Mouse (Mus musculus) adrenal gland, adult 8-10 months (tissue): Measurements from ENCODE around the gene Cspg4. TPM values are rescaled to one million over a fixed set of nuclear protein-coding genes. Genes with fewer than 3 reads are reported as not detected.
"Not testable (repeated sequence)": the region's sequence is repeated elsewhere in the genome, so short reads cannot be mapped to it uniquely, and the experiment has no call there.

ENCODE experiments used
- DNase-seq: peaks from one replicate; pipeline ENCODE4 v3.0.0; 2022
- total RNA-seq, 4 experiments: library from RNA; stranded (reverse); gene quantifications; 2 replicates each; pipeline ENCODE4 v1.2.4; 2022

Cspg4 gene
- total RNA-seq, 4 experiments from 2014 or later: 6.4 to 15.0 (median 8.1) TPM

DNA sequence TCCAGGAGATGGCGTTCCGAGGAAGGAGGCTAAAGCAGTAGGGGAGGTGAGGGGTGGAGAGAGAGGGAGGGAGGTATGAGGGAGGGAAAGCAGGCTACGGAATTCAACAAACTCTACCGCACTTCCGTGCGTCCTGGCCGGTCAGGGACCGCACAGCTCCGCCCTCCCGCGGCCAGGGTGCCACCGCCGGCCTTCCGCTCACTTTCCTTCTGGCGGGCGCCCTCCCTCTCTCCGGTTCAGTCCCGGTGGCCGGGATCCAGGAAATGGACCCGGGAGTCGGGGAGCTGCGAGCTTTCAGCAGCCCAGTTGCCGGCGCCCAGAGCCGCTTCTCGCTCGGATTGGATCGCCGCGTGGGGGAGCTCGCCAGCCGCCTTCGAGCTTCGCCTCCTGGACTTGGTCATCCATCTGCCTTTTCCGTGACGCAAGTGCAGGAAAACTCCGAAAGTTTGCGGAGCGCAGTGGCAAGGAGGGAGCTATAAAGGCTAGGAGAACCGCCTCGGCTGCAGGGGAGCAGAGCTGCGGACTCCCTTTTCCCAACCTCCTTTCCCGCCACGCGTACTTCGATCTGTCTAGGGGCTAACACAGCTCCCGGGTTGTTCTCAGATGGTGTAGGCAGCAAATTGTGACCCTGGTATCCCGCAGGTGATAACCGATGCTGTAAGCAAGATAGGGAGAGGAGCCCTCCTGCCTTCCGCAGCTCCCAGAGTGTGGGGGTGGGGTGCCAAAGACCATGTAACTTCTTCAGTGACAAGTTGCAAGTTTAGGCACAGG is 63.4 kb downstream of the Cspg4 start, which contains the start of gene Snx33:
Gene Snx33 (minus strand): TSS at position 331 of the 771 bp plus-strand sequence.
- DNase-seq: peak; percentile 92

- DNase-seq: no peak
Observed at GRCm38 (mm10) chr9:56929496-56929895, 64.7 kb downstream of the Cspg4 start.

GRCm38 (mm10) chr9:56930556-56930955 is 65.7 kb downstream of the Cspg4 start:
- no peak for DNase-seq

GRCm38 (mm10) chr9:56936861-56937222 is 72.0 kb downstream of the Cspg4 start:
- DNase-seq: no peak

DNA sequence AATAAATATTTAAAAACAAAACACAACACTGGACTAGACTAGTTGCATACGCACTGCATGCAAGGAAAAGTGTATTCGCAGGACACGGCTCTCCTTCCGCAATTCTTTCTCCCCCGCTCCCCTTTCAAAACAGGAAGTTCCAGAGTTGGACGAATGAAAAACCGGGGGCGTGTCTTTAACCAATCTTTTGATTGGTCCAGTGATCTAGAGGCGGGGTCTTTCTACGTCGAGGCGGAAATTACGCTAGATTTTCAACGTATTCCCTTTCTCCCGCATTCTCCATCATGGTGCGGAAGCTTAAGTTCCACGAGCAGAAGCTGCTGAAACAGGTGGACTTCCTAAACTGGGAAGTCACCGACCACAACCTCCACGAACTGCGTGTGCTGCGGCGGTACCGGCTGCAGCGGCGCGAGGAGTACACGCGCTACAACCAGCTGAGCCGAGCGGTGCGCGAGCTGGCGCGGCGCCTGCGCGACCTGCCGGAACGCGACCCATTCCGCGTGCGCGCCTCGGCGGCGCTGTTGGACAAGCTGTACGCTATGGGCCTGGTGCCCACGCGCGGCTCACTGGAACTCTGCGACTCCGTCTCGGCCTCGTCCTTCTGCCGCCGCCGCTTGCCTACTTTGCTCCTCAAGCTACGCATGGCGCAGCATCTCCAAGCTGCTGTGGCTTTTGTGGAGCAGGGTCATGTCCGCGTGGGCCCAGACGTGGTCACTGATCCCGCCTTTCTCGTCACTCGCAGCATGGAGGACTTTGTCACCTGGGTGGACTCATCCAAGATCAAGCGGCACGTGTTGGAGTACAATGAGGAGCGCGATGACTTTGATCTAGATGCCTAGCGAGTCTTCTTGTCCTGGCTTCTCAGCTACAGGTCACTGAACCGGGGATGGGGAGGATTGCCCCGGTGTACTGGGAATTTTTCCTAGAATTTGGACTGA is 72.7 kb downstream of the Cspg4 start, which contains the start of gene Imp3:
Gene Imp3 (plus strand): TSS at position 253 of the 938 bp plus-strand sequence.
- peak; percentile 90 for DNase-seq

DNA sequence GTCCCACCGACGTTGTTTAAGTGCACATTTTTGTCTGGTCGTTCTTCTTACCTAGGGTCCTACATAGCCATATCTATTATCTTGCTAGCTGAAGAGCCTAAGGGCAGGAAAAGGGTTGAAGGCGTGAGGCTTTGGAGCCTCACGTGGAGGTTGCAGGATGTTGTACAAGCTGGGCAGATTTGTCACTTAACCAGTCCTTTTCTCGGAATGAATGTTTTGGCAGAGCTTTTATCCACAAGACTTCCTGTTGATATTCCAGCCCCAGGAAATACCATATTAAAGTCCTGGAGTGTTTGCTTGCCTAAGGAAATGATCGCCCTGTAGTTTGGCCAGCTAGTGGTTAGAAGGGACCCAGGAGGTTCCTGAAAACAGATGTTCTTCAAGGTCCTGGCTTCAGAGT is 73.5 kb downstream of the Cspg4 start:
- DNase-seq: no peak

DNA sequence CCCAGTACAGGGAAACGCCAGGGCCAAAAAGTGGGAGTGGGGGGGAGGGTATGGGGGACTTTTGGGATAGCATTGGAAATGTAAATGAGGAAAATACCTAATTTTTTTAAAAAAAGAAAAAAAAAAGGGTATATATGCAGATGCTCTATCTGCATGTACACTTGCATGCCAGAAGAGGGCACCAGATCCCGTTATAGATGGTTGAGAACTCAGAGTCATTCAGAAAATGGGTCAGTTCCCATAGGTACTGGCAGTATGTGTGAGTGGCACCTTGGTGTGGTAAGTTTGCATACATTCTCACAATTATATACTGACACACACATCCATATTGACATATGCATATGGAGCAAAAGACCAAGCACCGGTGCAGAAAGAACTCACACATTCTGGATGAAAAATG is 82.6 kb downstream of the Cspg4 start:
- not testable (repeated sequence) for DNase-seq

GRCm38 (mm10) chr9:56948699-56949098 is 83.9 kb downstream of the Cspg4 start:
- not testable (repeated sequence) for DNase-seq

Other genes with a start within 250 kb of the Cspg4 start
- gene Lingo1, start 68.6 kb upstream of the Cspg4 start, total RNA-seq: 1 to 10 TPM; 1.2 to 2.3 (median 1.8) TPM
- 1 to 10 TPM in 1 of 4 experiments, under 1 TPM in 2, not detected in 1; 0.29 to 1.5 (median 0.40) TPM for gene Odf3l1, start 354 bp upstream of the Cspg4 start, total RNA-seq
- gene Snx33, start 63.3 kb downstream of the Cspg4 start, total RNA-seq: 10 to 100 TPM; 31.4 to 52.0 (median 39.9) TPM
- gene Imp3, start 72.4 kb downstream of the Cspg4 start, total RNA-seq: 100 to 1,000 TPM; 102 to 128 (median 114) TPM
- 10 to 100 TPM; 16.2 to 20.6 (median 17.2) TPM for gene Snupn, start 85.8 kb downstream of the Cspg4 start, total RNA-seq
- 10 to 100 TPM; 54.2 to 57.3 (median 56.7) TPM for gene Ptpn9, start 129.9 kb downstream of the Cspg4 start, total RNA-seq
- gene Sin3a, start 207.0 kb downstream of the Cspg4 start, total RNA-seq: 10 to 100 TPM; 43.5 to 69.7 (median 66.9) TPM